Mouse (Mus musculus) layer of hippocampus, postnatal 25 days (tissue): ENCODE measurements around the gene Zmynd8. TPM values are rescaled to one million over a fixed set of nuclear protein-coding genes. Genes with fewer than 3 reads are reported as not detected.
"Not testable (repeated sequence)": the region's sequence is repeated elsewhere in the genome, so short reads cannot be mapped to it uniquely, and the experiment has no call there.

ENCODE experiments used
- DNase-seq, 2 experiments: peaks; one replicate each; pipeline ENCODE4 v3.0.0; 2022; ENCODE audit warnings: mixed read lengths in 2 of 2, low spot score in 1 of 2; ENCODE audit errors: extremely low spot score in 1 of 2
- total RNA-seq, 2 experiments: library from RNA; stranded (reverse); gene quantifications; 2 replicates each; pipeline ENCODE4 v1.2.3; 2021

Gene Zmynd8
- total RNA-seq, 2 experiments from 2014 or later: 140 to 173 TPM

- no peak for DNase-seq
Measured at GRCm38 (mm10) chr2:165818570-165818969, 80.2 kb downstream of the Zmynd8 start.

- DNase-seq: no peak
Measured at GRCm38 (mm10) chr2:165817437-165817836, 81.4 kb downstream of the Zmynd8 start.

GRCm38 (mm10) chr2:165815103-165815880 lies 83.5 kb downstream of the Zmynd8 start:
- no peak for DNase-seq

GRCm38 (mm10) chr2:165812889-165813288 lies 85.9 kb downstream of the Zmynd8 start:
- no peak for DNase-seq

- DNase-seq: peak in 1 of 2 experiments; percentile 58
Measured at GRCm38 (mm10) chr2:165811536-165811935, 87.3 kb downstream of the Zmynd8 start.

GRCm38 (mm10) chr2:165809901-165810477 lies 88.8 kb downstream of the Zmynd8 start:
- no peak for DNase-seq

GRCm38 (mm10) chr2:165809091-165809490 lies 89.7 kb downstream of the Zmynd8 start:
- no peak for DNase-seq

GRCm38 (mm10) chr2:165808179-165808975 lies 90.4 kb downstream of the Zmynd8 start:
- no peak for DNase-seq

GRCm38 (mm10) chr2:165800174-165800573 lies 98.6 kb downstream of the Zmynd8 start:
- not testable (repeated sequence) for DNase-seq

- no peak for DNase-seq
Measured at GRCm38 (mm10) chr2:165797876-165798275, 100.9 kb downstream of the Zmynd8 start.

- DNase-seq: no peak
Measured at GRCm38 (mm10) chr2:165793283-165793638, 105.6 kb downstream of the Zmynd8 start.

GRCm38 (mm10) chr2:165792431-165793282 lies 106.2 kb downstream of the Zmynd8 start:
- no peak for DNase-seq

GRCm38 (mm10) chr2:165791657-165792056 lies 107.2 kb downstream of the Zmynd8 start:
- peak in 1 of 2 experiments; percentile 75 for DNase-seq

GRCm38 (mm10) chr2:165791026-165791425 lies 107.8 kb downstream of the Zmynd8 start:
- no peak for DNase-seq

- no peak for DNase-seq
Measured at GRCm38 (mm10) chr2:165789667-165790066, 109.1 kb downstream of the Zmynd8 start.

GRCm38 (mm10) chr2:165788796-165789195 lies 110.0 kb downstream of the Zmynd8 start:
- no peak for DNase-seq

- DNase-seq: peak; percentile 57 to 76
Measured at GRCm38 (mm10) chr2:165788005-165788404, 110.8 kb downstream of the Zmynd8 start.

GRCm38 (mm10) chr2:165786467-165786866 lies 112.3 kb downstream of the Zmynd8 start:
- no peak for DNase-seq

GRCm38 (mm10) chr2:165785312-165786036 lies 113.3 kb downstream of the Zmynd8 start:
- DNase-seq: no peak

GRCm38 (mm10) chr2:165782324-165782723 lies 116.5 kb downstream of the Zmynd8 start:
- peak; percentile 83 to 89 for DNase-seq
